Mouse (Mus musculus): ENCODE measurements around the gene Zscan20. TPM values are rescaled to one million over a fixed set of nuclear protein-coding genes. Genes with fewer than 3 reads are reported as not detected.

Zscan20 gene
- polyA plus RNA-seq (2017; shearing (Covaris generic)), result 1.8 TPM

GRCm38 (mm10) chr4:128609925-128610402 lies at the start of gene Zscan20:
Zscan20 (minus strand) TSS chr4:128610098.

DNA sequence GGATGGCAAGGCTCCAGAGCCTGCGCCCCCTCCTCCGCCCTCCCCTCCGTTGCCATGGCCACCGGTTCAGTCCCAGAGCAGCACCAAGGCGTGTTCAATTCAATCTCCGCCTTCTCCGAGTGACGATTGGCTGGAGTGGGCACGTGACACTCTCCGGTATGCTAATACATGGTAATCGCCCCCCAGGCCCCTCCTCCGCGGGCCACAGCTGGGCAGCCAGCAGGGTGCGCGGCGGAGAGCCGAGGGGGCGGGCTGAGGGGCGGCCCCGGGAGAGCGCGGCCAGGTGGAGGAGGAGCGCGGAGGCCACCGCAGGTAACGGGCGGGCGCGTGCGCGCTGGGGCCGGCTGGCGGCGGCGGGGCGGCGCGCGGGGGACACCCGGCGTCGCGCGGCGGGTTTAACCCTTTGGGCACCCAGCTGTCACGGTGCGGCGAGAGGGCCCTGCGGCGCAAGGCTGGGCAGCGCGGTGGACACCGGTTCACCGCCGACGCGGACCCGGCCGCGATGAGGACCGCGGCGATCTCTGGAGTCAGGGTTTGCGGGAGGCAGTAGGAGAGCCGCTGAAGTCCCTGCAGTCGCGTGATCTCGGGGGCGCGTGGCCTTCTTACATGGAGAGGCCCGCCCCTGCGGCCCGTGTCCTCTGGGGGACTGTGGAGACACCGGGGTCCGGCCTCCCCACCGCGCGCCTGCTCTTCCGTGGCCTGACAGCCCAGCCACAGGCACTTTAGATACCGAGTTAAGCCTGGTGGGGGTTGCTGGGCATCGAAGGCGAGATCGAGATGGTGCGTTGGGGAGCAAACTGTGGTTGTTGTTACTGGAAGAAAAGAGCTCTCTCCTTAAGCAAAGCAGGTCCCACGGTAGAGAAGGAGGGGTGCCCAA lies 44.8 kb upstream of the Zscan20 start, which contains the start of gene Phc2:
Phc2 (plus strand) TSS at position 198 of the 877 bp plus-strand sequence.

DNA sequence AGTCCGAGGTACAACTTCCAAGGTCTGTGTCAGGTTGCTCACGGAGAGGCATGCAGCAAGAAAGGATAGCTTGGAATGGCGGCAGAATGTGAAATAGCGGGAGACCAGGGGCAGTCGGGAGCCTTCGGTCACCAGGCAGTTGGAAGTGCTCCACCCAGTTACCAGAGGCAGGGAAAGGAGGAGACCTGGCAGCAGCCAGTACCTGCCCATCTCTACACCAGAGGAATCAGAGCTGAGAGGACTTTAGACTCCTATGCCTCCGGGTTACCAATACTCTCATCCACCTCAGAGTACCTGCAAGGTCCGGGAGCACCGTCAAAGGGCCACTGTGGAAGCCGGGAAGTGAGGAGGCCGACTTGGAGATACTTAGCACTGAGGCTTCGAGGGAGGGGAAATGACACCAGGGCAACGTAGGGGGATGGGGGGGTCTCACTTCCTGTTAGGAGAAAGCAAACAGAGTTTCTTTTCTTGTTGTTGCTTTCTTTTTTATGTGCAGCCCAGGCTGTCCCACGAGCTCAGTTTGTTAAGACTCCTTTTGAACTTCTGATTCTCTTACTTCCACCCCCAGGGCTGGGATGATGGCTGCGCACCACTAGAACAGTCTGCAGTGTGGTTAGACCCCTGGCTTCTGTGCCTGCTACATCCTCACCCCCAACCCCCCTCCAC lies 8.5 kb upstream of the Zscan20 start, which contains the start of gene Tlr12:
Tlr12 (minus strand) TSS at position 374 of the 666 bp plus-strand sequence.

Other genes with a start within 250 kb of the Zscan20 start
- 0.33 TPM for gene Tlr12, start 8.5 kb upstream of the Zscan20 start, polyA plus RNA-seq (2017; shearing (Covaris generic))
- 151 TPM for gene Phc2, start 44.6 kb upstream of the Zscan20 start, polyA plus RNA-seq (2017; shearing (Covaris generic))
- 0.11 TPM for gene A3galt2, start 145.3 kb upstream of the Zscan20 start, polyA plus RNA-seq (2017; shearing (Covaris generic))
- 15.8 TPM for gene Zfp362, start 195.9 kb upstream of the Zscan20 start, polyA plus RNA-seq (2017; shearing (Covaris generic))

Measured in effector memory CD4-positive, alpha-beta T cell, adult 7 months (primary cell).